Mouse (Mus musculus) CH12.LX (cell line): ENCODE measurements around the gene Mmp10. TPM values are rescaled to one million over a fixed set of nuclear protein-coding genes. Genes with fewer than 3 reads are reported as not detected.

ENCODE experiments used
- DNase-seq: peaks from one replicate; pipeline ENCODE4 v3.0.0-alpha.2; 2013; ENCODE audit errors: extremely low read depth
- H3K27ac ChIP-seq: 2 replicates; pipeline ENCODE4 v1.5.1; 2012; ENCODE audit warnings: low read depth, mild to moderate bottlenecking, control low read depth, moderate library complexity; ENCODE audit not compliant: insufficient read depth
- H3K27me3 ChIP-seq: replicated peaks from 2 replicates; pipeline ENCODE3; 2012; ENCODE audit warnings: inconsistent platforms
- H3K36me3 ChIP-seq, 2 experiments: replicated peaks in 1 of 2; 2 replicates each; pipeline versions ENCODE3 to v1.6.1; 2012; ENCODE audit warnings: inconsistent platforms in 1 of 2, low read length in 1 of 2, mild to moderate bottlenecking in 1 of 2, mixed read lengths in 1 of 2, moderate library complexity in 1 of 2; ENCODE audit not compliant: control insufficient read depth in 1 of 2, insufficient read depth in 1 of 2
- H3K4me1 ChIP-seq, 2 experiments: 2 replicates each; pipeline ENCODE4 v1.6.1; 2012; ENCODE audit warnings: inconsistent platforms in 1 of 2, moderate library complexity in 1 of 2; ENCODE audit not compliant: insufficient read depth in 2 of 2, control insufficient read depth in 1 of 2
- H3K4me2 ChIP-seq: 2 replicates; pipeline ENCODE4 v1.6.1; 2012; ENCODE audit warnings: low read depth, mild to moderate bottlenecking, control low read depth; ENCODE audit not compliant: poor library complexity, insufficient read depth, severe bottlenecking
- H3K4me3 ChIP-seq, 3 experiments: fragments of 150-350 bp in 1 of 3; sonication (generic) in 1 of 3; replicated peaks in 1 of 3; 2 replicates each; pipeline versions ENCODE3 to v1.5.1; 2011 to 2012; ENCODE audit warnings: low read depth in 2 of 3, low read length in 2 of 3, mild to moderate bottlenecking in 2 of 3, moderate library complexity in 2 of 3, control low read depth in 1 of 3, improper control_type of control experiment in 1 of 3, inconsistent platforms in 1 of 3, mixed read lengths in 1 of 3; ENCODE audit not compliant: poor library complexity in 1 of 3
- H3K79me2 ChIP-seq: replicated peaks from 2 replicates; pipeline ENCODE4 v1.6.1; 2012; ENCODE audit warnings: mild to moderate bottlenecking, moderate library complexity; ENCODE audit not compliant: control insufficient read depth, poor library complexity, insufficient read depth, severe bottlenecking; ENCODE audit errors: extremely low read depth
- H3K9ac ChIP-seq: 2 replicates; pipeline ENCODE4 v1.6.1; 2012; ENCODE audit warnings: low read depth, mild to moderate bottlenecking, control low read depth, moderate library complexity; ENCODE audit not compliant: insufficient read depth
- H3K9me3 ChIP-seq: replicated peaks from 2 replicates; pipeline ENCODE3; 2012; ENCODE audit warnings: low read length, inconsistent platforms, mixed read lengths
- BHLHE40 ChIP-seq: IDR thresholded peaks from 2 replicates; pipeline ENCODE4 v1.6.1; 2011; ENCODE audit warnings: mild to moderate bottlenecking, low read depth, low read length, improper control_type of control experiment
- E2F4 ChIP-seq: IDR thresholded peaks from 2 replicates; pipeline ENCODE4 v1.6.1; 2011; ENCODE audit warnings: low read depth, low read length, improper control_type of control experiment; ENCODE audit not compliant: insufficient replicate concordance
- ETS1 ChIP-seq: conservative IDR thresholded peaks from 2 replicates; pipeline ENCODE4 v1.6.1; 2012; ENCODE audit warnings: low read depth, mild to moderate bottlenecking, inconsistent platforms, low read length, improper control_type of control experiment, moderate library complexity
- IRF4 ChIP-seq: IDR thresholded peaks from 2 replicates; pipeline ENCODE4 v1.6.1; 2014; ENCODE audit warnings: low read depth, mild to moderate bottlenecking, inconsistent platforms, low read length, improper control_type of control experiment
- JUND ChIP-seq: conservative IDR thresholded peaks from 2 replicates; pipeline ENCODE4 v1.6.1; 2011; ENCODE audit warnings: low read depth, low read length, improper control_type of control experiment
- MAFK ChIP-seq: IDR thresholded peaks from 2 replicates; pipeline ENCODE4 v1.6.1; 2011; ENCODE audit warnings: low read length, improper control_type of control experiment; ENCODE audit not compliant: insufficient replicate concordance
- MAX ChIP-seq: IDR thresholded peaks from 2 replicates; pipeline ENCODE4 v1.6.1; 2011; ENCODE audit warnings: low read length, improper control_type of control experiment
- MAZ ChIP-seq: IDR thresholded peaks from 2 replicates; pipeline ENCODE4 v1.6.1; 2012; ENCODE audit warnings: low read depth, mild to moderate bottlenecking, inconsistent platforms, low read length, improper control_type of control experiment, moderate library complexity
- MEF2A ChIP-seq: IDR thresholded peaks from 2 replicates; pipeline ENCODE4 v1.6.1; 2014; ENCODE audit warnings: low read depth, mild to moderate bottlenecking, inconsistent platforms, low read length, improper control_type of control experiment, borderline replicate concordance
- MYC ChIP-seq: IDR thresholded peaks from 2 replicates; pipeline ENCODE4 v1.6.1; 2011; ENCODE audit warnings: low read depth, mild to moderate bottlenecking, improper control_type of control experiment, low read length
- NELFE ChIP-seq: IDR thresholded peaks from 2 replicates; pipeline ENCODE4 v1.6.1; 2011; ENCODE audit warnings: low read depth, low read length, improper control_type of control experiment
- PAX5 ChIP-seq: IDR thresholded peaks from 2 replicates; pipeline ENCODE4 v1.6.1; 2012; ENCODE audit warnings: low read length, inconsistent platforms, mixed read lengths
- POLR2A ChIP-seq: IDR thresholded peaks from 2 replicates; pipeline ENCODE4 v1.6.1; 2011; ENCODE audit warnings: low read depth, mild to moderate bottlenecking, improper control_type of control experiment, low read length
- POLR2AphosphoS2 ChIP-seq: IDR thresholded peaks from 2 replicates; pipeline ENCODE4 v1.6.1; 2011; ENCODE audit warnings: low read depth, low read length, improper control_type of control experiment
- RAD21 ChIP-seq: IDR thresholded peaks from 2 replicates; pipeline ENCODE4 v1.6.1; 2011; ENCODE audit warnings: low read depth, mild to moderate bottlenecking, low read length, improper control_type of control experiment, moderate library complexity
- RCOR1 ChIP-seq: conservative IDR thresholded peaks from 2 replicates; pipeline ENCODE4 v1.6.1; 2012; ENCODE audit warnings: low read depth, mild to moderate bottlenecking, inconsistent platforms, low read length, improper control_type of control experiment
- SMC3 ChIP-seq: IDR thresholded peaks from 2 replicates; pipeline ENCODE4 v1.6.1; 2011; ENCODE audit warnings: low read depth, low read length, improper control_type of control experiment
- TCF12 ChIP-seq: IDR thresholded peaks from 2 replicates; pipeline ENCODE4 v1.6.1; 2014; ENCODE audit warnings: low read depth, mild to moderate bottlenecking, inconsistent platforms, low read length, improper control_type of control experiment
- USF1 ChIP-seq: IDR thresholded peaks from 2 replicates; pipeline ENCODE4 v1.6.1; 2014; ENCODE audit warnings: low read depth, mild to moderate bottlenecking, inconsistent platforms, low read length, improper control_type of control experiment
- ZC3H11A ChIP-seq: IDR thresholded peaks from 2 replicates; pipeline ENCODE4 v1.6.1; 2012; ENCODE audit warnings: low read depth, mild to moderate bottlenecking, inconsistent platforms, low read length, improper control_type of control experiment
- ZNF384 ChIP-seq: IDR thresholded peaks from 2 replicates; pipeline ENCODE4 v1.6.1; 2012; ENCODE audit warnings: low read depth, low read length, improper control_type of control experiment, inconsistent platforms
- dilution Hi-C: fragments of 300-500 bp; cut with MboI; formaldehyde crosslinking; loops from 2 replicates; pipeline ENCODE4 v1.14.3; 2020; ENCODE audit warnings: low sequenced_read_pairs; ENCODE audit not compliant: extremely low pct_unique_long_range_greater_than_20kb, extremely low pct_ligation_motif_present
- in situ Hi-C: fragments of 300-500 bp; cut with MboI; formaldehyde crosslinking; loops from 3 replicates; pipeline ENCODE4 v1.14.3; 2019; ENCODE audit warnings: low sequenced_read_pairs, low pct_ligation_motif_present, low pct_unique_long_range_greater_than_20kb, mixed read lengths
- polyA plus RNA-seq: library from polyadenylated mRNA; unstranded; fragments of >175 nt; gene quantifications from 2 replicates; pipeline ENCODE4 v1.2.1, GENCODE M21; 2012; ENCODE audit warnings: low read depth; ENCODE audit not compliant: insufficient read length
- total RNA-seq, 2 experiments: library from RNA; depleted of rRNA; stranded (reverse); fragments of 300-350 nt in 1 of 2; fragments of >200 nt in 1 of 2; gene quantifications; 2 replicates each; pipeline ENCODE4 v1.2.3; 2012 to 2014

Mmp10 gene
- total RNA-seq (2012; rRNA removed): 1.9 and 3.1 TPM in 2 replicates
- total RNA-seq (2014; rRNA removed): 4.2 TPM in 2 replicates
- polyA plus RNA-seq: 1.4 and 1.5 TPM in 2 replicates

DNA sequence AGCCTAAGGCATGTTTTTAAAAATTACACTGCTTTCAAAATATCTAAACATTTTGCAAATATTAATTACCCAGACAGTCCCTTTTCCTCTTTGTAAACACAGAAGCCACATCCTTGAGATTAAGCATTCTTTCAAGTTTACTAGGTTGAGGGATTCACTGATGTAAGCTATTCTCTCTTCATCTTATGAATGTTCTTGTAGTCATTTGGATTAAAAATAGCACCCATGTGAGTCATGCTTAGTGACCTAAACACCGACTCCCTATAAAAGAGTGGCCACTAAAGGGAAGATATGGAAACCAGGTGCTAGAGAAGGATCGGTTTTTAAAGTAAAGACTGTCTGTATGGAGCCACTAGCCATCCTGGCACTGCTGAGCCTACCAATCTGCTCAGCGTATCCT, at the start of gene Mmp10:
Gene Mmp10 (plus strand): TSS at position 302 of the 400 bp plus-strand sequence.
- in situ Hi-C loops (no loop called here), dilution Hi-C loops (no loop called here)
- TF ChIP-seq POLR2AphosphoS2 (no peak), MEF2A (peak; percentile 56; the same call in 1 of the 2 replicates), ETS1 (0 out of 2 replicates have a peak, but pooled peaks have one; percentile 15)
- peaks cover 9 to 40% of the 10 kb centered on the region in 2 experiments; a peak in 3 of 4 replicates for H3K4me1 ChIP-seq
- peaks cover 2% of the 10 kb centered on the region for H3K9me3 ChIP-seq
- no peak within 1 kb of the TSS for H3K9ac ChIP-seq
- no peaks in the 10 kb centered on the region for H3K36me3 ChIP-seq
- no peak within 1 kb of the TSS for H3K4me3 ChIP-seq
- H3K79me2 ChIP-seq: no peaks in the 10 kb centered on the region
- H3K27ac ChIP-seq: no peak within 1 kb of the TSS
- H3K4me2 ChIP-seq: no peak within 1 kb of the TSS
- H3K27me3 ChIP-seq: no peaks in the 10 kb centered on the region
- no peak for DNase-seq

DNA sequence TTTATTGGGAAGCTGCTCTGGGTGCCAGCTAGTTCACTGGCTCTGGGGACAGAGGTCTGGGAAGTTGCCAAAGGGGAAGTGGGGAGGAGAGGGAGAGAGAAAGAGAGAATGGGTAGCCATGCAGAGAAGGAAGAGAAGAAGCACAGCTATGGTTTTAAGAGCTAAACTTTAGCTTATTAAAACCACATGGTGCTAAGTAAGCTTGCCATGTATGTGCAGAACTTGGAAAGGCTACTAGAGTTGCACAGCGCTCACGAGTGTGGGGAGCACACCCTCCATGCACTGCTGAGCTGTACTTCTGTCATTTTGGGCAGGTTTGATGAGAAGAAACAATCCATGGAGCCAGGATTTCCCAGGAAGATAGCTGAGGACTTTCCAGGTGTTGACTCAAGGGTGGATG, 48.9 kb upstream of the Mmp10 start:
- H3K9ac ChIP-seq: no peak overlapping the region
- DNase-seq: no peak
- H3K4me3 ChIP-seq: no peak overlapping the region
- no peak overlapping the region for H3K4me2 ChIP-seq
- no peaks in the 10 kb centered on the region for H3K9me3 ChIP-seq
- dilution Hi-C loops (no loop called here), in situ Hi-C loops (no loop called here)
- no peaks in the 10 kb centered on the region for H3K27me3 ChIP-seq
- no peak for TF ChIP-seq BHLHE40
- no peak for TF ChIP-seq NELFE
- TF ChIP-seq PAX5: no peak
- no peak for TF ChIP-seq MAFK
- no peak for TF ChIP-seq SMC3
- TF ChIP-seq MAX: no peak
- no peak for TF ChIP-seq ZNF384
- no peak for TF ChIP-seq JUND
- no peak for TF ChIP-seq IRF4
- TF ChIP-seq E2F4: no peak
- no peak for TF ChIP-seq ZC3H11A
- no peak for TF ChIP-seq USF1
- no peak for TF ChIP-seq RAD21
- TF ChIP-seq MYC: no peak
- no peak for TF ChIP-seq MAZ
- no peak for TF ChIP-seq POLR2A
- TF ChIP-seq RCOR1: no peak
- TF ChIP-seq TCF12: no peak
- peaks cover 0 to 3% of the 10 kb centered on the region in 2 experiments; a peak in 1 of 4 replicates for H3K4me1 ChIP-seq
- H3K36me3 ChIP-seq: no peaks in the 10 kb centered on the region
- no peaks in the 10 kb centered on the region for H3K79me2 ChIP-seq
- no peak overlapping the region for H3K27ac ChIP-seq
